Mouse (Mus musculus) c-Kit-positive CD71-positive TER-119-positive erythroid progenitor cells, embryonic 14.5 days (primary cell): Measurements from ENCODE around the gene Irf2bpl.

Source experiments
- DNase-seq: peaks from one replicate; pipeline ENCODE4 v3.0.0-alpha.2; 2013; ENCODE audit warnings: low spot score

Irf2bpl gene

GRCm38 (mm10) chr12:86885746-86886145 lies 1.1 kb upstream of the Irf2bpl start:
- no peak for DNase-seq

- DNase-seq: no peak
These were observed 738 bp upstream of the Irf2bpl start for GRCm38 (mm10) chr12:86885336-86885735.

- DNase-seq: no peak
These were observed 1.1 kb downstream of the Irf2bpl start for GRCm38 (mm10) chr12:86883280-86884196.

GRCm38 (mm10) chr12:86883019-86883279 lies 1.6 kb downstream of the Irf2bpl start:
- DNase-seq: no peak

- DNase-seq: no peak
These were observed 2.1 kb downstream of the Irf2bpl start for GRCm38 (mm10) chr12:86882279-86883018.

- no peak for DNase-seq
These were observed 2.8 kb downstream of the Irf2bpl start for GRCm38 (mm10) chr12:86881809-86882278.

- DNase-seq: no peak
These were observed 4.4 kb downstream of the Irf2bpl start for GRCm38 (mm10) chr12:86880090-86880723.

GRCm38 (mm10) chr12:86879446-86880085 lies 5.0 kb downstream of the Irf2bpl start:
- no peak for DNase-seq

GRCm38 (mm10) chr12:86878426-86879353 lies 5.9 kb downstream of the Irf2bpl start:
- no peak for DNase-seq

GRCm38 (mm10) chr12:86876981-86877380 lies 7.6 kb downstream of the Irf2bpl start:
- DNase-seq: no peak

- DNase-seq: no peak
These were observed 8.5 kb downstream of the Irf2bpl start for GRCm38 (mm10) chr12:86876116-86876515.

- no peak for DNase-seq
These were observed 12.1 kb downstream of the Irf2bpl start for GRCm38 (mm10) chr12:86872335-86873040.

- no peak for DNase-seq
These were observed 12.8 kb downstream of the Irf2bpl start for GRCm38 (mm10) chr12:86871666-86872334.

- no peak for DNase-seq
These were observed 13.6 kb downstream of the Irf2bpl start for GRCm38 (mm10) chr12:86870996-86871395.

- DNase-seq: no peak
These were observed 14.8 kb downstream of the Irf2bpl start for GRCm38 (mm10) chr12:86869761-86870160.

GRCm38 (mm10) chr12:86867271-86868223 lies 17.1 kb downstream of the Irf2bpl start:
- no peak for DNase-seq

GRCm38 (mm10) chr12:86864316-86865020 lies 20.1 kb downstream of the Irf2bpl start:
- DNase-seq: no peak
